Mouse (Mus musculus) brain, adult 2 months (tissue): ENCODE results near the gene Ankub1.
A peak's percentile ranks its signal among the peaks of the same experiment; 100 is the strongest.

Experiments used
- DNase-seq: peaks from one replicate; pipeline ENCODE4 v3.0.0; 2011; ENCODE audit warnings: low read depth, low spot score

The Ankub1 gene

GRCm38 (mm10) chr3:57643191-57643590 is 49.4 kb downstream of the Ankub1 start:
- DNase-seq = no peak

DNA sequence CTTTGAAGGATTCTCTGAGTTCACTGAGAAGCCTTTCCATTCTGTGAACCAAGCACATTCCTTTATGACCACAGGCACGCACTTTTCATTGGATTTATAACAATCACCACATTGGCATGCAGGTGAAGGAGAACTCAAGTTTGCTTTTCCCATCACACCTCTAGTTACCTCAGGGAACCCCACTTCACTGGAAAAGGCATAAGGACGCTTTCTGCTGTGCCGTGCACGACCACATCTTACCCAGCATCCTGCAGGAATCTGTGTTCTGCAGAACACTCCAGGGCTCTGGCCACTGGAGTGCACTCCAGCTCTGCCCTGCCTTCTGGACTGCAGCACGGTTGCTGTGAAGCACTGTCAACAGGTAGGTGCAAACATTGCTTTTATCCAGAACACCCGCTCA is 55.0 kb downstream of the Ankub1 start:
- DNase-seq = no peak

DNA sequence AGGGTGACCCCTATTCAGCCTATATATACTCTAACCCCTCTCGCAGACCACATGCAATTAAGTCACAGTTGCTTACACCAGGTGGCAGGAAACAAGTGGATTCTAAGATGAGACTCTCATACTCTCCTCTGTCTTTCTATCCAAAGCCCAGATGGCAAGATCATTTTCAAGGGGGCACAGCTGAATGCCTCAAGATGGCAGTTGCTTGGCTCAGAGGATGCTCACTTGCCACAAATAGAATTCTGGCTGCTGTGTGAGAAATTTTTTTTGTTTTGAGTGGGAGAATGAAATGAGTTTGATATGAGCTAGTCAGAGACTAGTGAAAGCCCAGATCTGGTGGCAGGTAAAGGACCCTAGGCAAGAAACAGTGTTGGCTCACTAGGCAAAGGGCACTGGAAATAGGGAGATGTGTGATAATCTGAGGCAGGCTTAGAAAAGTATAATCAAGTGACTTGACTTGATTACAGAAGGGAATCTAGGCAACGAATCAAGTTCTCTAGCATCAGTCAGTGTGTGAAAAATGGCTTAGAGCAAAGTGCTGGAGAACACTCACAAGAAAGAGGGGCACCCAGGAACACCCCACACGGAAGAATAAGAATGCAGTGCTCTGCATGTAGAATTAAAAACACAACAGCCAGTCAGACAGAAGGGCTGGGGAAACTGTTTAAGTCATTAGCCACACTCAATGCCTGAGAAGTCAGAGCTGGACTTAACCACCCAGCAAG is 57.7 kb downstream of the Ankub1 start:
- DNase-seq = peak; percentile 73

DNA sequence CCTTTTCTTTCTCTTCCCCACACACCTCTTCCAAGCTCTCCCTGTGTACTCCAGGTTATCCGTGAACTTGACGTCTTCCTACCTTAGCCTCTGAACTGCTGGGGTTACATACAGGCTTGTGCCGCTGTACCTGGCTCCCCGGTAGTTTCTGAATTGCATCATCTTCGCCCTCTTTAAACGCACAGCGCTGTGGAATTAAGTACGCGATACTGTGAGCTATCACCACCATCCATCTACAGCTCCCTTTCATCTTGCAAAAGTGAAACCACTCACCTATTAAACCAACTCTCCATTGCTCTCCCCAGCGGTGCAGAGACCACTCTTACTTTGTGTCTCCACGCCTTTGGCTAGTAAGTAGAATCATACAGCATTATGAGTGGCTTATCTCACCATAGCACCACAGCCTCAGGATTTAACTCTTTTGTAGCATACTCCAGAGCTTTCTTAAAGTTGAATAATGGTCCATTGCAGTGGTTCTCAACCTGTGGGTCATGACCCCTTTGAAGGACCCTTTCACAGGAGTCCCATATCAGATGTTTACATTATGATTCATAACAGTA is 65.6 kb downstream of the Ankub1 start:
- DNase-seq = no peak

- peak; percentile 88 for DNase-seq
Observed at GRCm38 (mm10) chr3:57625275-57625997, 67.2 kb downstream of the Ankub1 start.

GRCm38 (mm10) chr3:57619718-57620117 is 72.9 kb downstream of the Ankub1 start:
- peak; percentile 4 for DNase-seq

GRCm38 (mm10) chr3:57615652-57616051 is 76.9 kb downstream of the Ankub1 start:
- no peak for DNase-seq

- no peak for DNase-seq
Observed at GRCm38 (mm10) chr3:57612430-57612997, 80.1 kb downstream of the Ankub1 start.

DNA sequence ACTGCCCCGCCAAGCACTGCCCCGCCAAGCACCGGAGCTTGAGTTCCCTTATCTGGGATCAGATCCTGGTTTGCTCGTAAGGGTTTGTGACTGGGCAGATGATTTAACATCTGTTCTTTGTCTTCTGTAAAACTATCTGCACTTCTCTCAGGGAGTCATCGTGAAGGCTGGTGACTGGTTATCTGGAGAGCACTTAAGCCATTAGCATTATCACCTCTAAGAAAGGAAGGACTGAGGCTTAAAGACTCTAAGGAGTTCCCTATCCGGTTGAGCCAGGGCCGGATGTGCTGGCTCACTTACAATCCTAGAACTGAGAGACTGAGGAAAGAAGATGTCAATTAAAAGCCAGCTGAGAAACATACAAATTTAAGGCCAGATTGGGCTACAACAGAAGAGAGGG is 80.8 kb downstream of the Ankub1 start:
- no peak for DNase-seq
